Mouse (Mus musculus) lung, embryonic 16.5 days (tissue): Measurements from ENCODE around the gene Gpr61. TPM values are rescaled to one million over a fixed set of nuclear protein-coding genes. Genes with fewer than 3 reads are reported as not detected.
A peak's percentile ranks its signal among the peaks of the same experiment; 100 is the strongest.

ENCODE experiments used
- ATAC-seq: fragments of 200-750 bp; cut with Nextera tagmentation; 2 replicates; pipeline ENCODE4 v1.8.0; 2017; ENCODE audit warnings: low read depth, mild to moderate bottlenecking, moderate library complexity
- H3K27ac ChIP-seq: fragments of 300-500 bp; sonication (generic); 2 replicates; pipeline ENCODE4 v1.5.1; 2014; ENCODE audit warnings: mild to moderate bottlenecking, control low read depth, low read length
- H3K27me3 ChIP-seq: fragments of 300-500 bp; sonication (generic); 2 replicates; pipeline ENCODE4 v1.6.1; 2014; ENCODE audit warnings: low read depth, low read length, mixed read lengths; ENCODE audit not compliant: control insufficient read depth, insufficient read depth
- H3K36me3 ChIP-seq: fragments of 300-500 bp; sonication (generic); 2 replicates; pipeline ENCODE4 v1.6.1; 2014; ENCODE audit warnings: low read length; ENCODE audit not compliant: control insufficient read depth, insufficient read depth
- H3K4me1 ChIP-seq: fragments of 300-500 bp; sonication (generic); replicated peaks from 2 replicates; pipeline ENCODE4 v1.6.1; 2014; ENCODE audit warnings: low read length, mixed read lengths; ENCODE audit not compliant: control insufficient read depth, insufficient read depth
- H3K4me2 ChIP-seq: fragments of 300-500 bp; sonication (generic); 2 replicates; pipeline ENCODE4 v1.6.1; 2014; ENCODE audit warnings: low read depth, low read length, control low read depth
- H3K4me3 ChIP-seq: fragments of 300-500 bp; sonication (generic); 2 replicates; pipeline ENCODE4 v1.5.1; 2014; ENCODE audit warnings: mild to moderate bottlenecking, low read length, control low read depth
- H3K9ac ChIP-seq: fragments of 300-500 bp; sonication (generic); 2 replicates; pipeline ENCODE4 v1.6.1; 2014; ENCODE audit warnings: low read length, control low read depth
- H3K9me3 ChIP-seq: fragments of 300-500 bp; sonication (generic); 2 replicates; pipeline ENCODE4 v1.6.1; 2016; ENCODE audit warnings: low read length; ENCODE audit not compliant: control insufficient read depth
- WGBS: fragments of 180-500 bp; shearing (Covaris S2); extraction: QIAGEN DNeasy Blood & Tissue Kit; methylation state at CpG from one replicate; pipeline ENCODE4 v1.1.7; 2014; 5-methylcytosine and 5-hydroxymethylcytosine counted together
- polyA plus RNA-seq: library from polyadenylated mRNA; unstranded; fragments of >200 nt; fragmentation: Nextera tagmentation; extraction: Ambion mirVana; gene quantifications from 2 replicates; pipeline ENCODE4 v1.2.1, GENCODE M21; 2015

Gene Gpr61
- polyA plus RNA-seq, 1 experiment from 2014 or later = 0.04 TPM

DNA sequence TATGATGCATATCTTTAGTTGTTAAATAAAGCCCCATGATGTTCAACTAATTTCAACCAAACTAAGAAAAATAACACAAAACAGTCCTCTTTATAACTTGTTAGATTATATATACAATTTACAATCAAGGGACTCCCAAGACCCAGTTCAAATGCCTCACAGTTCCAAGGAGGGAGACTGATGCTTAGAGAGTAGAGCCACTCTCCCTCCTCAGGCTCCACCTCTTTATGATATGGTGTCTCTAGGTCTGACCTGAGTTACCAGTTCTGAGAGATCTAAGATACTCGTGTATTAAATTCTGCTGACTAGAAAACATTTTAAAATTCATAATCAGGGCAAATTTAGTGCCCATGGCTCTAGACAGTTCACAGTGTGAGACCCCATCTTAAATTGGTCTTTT is 15.6 kb downstream of the Gpr61 start:
- ATAC-seq = no peak
- 72% methylated on average over 1 of the region's 1 CpGs for WGBS
- no peak overlapping the region for H3K27ac ChIP-seq
- H3K4me2 ChIP-seq = no peak overlapping the region
- H3K4me3 ChIP-seq = no peak overlapping the region
- H3K27me3 ChIP-seq = no peaks in the 10 kb centered on the region
- no peaks in the 10 kb centered on the region for H3K4me1 ChIP-seq
- H3K9ac ChIP-seq = no peak overlapping the region
- H3K9me3 ChIP-seq = no peaks in the 10 kb centered on the region
- H3K36me3 ChIP-seq = no peaks in the 10 kb centered on the region; the same call in 1 of the 2 replicates

DNA sequence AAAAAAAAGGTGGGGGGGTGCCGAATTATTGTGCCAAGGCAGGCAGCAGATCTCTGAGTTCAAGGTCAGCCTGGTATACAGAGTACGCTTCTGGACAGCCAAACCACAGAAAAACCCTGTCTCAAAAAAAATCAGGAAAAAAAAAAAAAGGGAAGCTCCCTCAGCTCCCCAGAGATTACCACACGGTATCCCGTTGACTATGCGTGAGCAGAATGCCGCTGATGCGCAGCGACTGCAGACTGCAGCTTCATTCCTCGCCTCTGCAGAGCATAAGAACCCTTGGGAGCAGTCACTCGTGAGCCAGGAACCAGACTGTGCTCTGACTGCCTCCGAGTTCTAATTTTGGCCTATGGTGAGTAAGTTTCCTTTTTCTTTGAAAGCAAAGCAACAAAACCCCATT is 20.0 kb downstream of the Gpr61 start:
- ATAC-seq = no peak
- peaks cover 21% of the 10 kb centered on the region for H3K4me1 ChIP-seq
- H3K9me3 ChIP-seq = no peaks in the 10 kb centered on the region
- H3K4me3 ChIP-seq = no peak overlapping the region
- no peaks in the 10 kb centered on the region; the same call in 1 of the 2 replicates for H3K36me3 ChIP-seq
- WGBS = 80% methylated on average over 11 of the region's 11 CpGs
- H3K27ac ChIP-seq = no peak overlapping the region
- no peak overlapping the region for H3K4me2 ChIP-seq
- no peaks in the 10 kb centered on the region for H3K27me3 ChIP-seq
- H3K9ac ChIP-seq = no peak overlapping the region

DNA sequence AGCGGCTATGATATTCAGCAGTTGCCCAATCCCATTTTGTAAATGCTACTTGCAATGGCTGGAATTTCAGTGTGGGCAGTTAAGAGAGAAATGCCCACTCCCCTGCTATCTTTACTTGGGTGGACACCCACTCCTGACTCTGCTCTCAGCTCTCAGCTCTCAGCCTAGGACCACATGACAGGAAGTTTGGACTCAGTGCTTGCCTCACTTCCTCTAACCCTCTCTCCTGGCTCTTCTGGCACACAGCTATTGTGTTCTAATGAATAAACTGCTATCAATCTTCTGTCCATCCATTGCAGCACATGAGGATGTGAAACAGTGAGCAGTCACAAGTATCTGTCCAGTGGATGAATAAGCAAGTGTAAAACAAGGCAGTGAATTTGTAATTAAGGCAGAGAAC is 22.2 kb downstream of the Gpr61 start:
- Histone ChIP-seq H3K9me3 (no peaks in the 10 kb centered on the region), H3K4me2 (no peak overlapping the region), H3K27me3 (no peaks in the 10 kb centered on the region), H3K4me3 (no peak overlapping the region), H3K27ac (0 out of 2 replicates have a peak overlapping the region, but pooled peaks have one; percentile 1), H3K36me3 (no peaks in the 10 kb centered on the region; the same call in 1 of the 2 replicates), H3K9ac (no peak overlapping the region), H3K4me1 (peaks cover 27% of the 10 kb centered on the region)
- ATAC-seq = no peak
- 50% methylated on average over 1 of the region's 1 CpGs for WGBS

DNA sequence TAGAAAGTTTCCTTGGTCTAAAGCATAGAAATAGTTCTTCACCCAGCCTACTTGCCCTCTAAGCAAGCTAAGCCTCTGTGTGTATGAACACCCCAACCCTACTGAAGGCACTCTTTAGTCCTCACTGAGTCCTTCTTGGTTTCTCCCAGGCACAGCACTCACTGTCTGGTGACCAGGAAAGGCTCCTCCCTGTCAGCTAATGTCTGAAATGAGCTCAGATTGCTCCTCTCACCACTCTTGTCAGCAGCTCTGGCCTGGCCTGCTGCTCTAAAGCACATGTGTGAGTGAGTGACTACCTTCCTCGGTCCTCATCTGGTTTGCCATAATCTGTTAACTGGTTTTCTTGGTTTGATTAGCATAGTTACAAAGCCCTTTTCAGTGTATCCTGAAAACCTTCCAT is 22.9 kb downstream of the Gpr61 start:
- Histone ChIP-seq H3K4me2 (no peak overlapping the region), H3K27me3 (no peaks in the 10 kb centered on the region), H3K9me3 (no peaks in the 10 kb centered on the region), H3K9ac (no peak overlapping the region), H3K27ac (peak overlapping the region; percentile 32; the same call in 1 of the 2 replicates), H3K4me3 (no peak overlapping the region), H3K36me3 (no peaks in the 10 kb centered on the region; the same call in 1 of the 2 replicates), H3K4me1 (peaks cover 27% of the 10 kb centered on the region)
- ATAC-seq = no peak
- WGBS = 69% methylated on average over 1 of the region's 1 CpGs

DNA sequence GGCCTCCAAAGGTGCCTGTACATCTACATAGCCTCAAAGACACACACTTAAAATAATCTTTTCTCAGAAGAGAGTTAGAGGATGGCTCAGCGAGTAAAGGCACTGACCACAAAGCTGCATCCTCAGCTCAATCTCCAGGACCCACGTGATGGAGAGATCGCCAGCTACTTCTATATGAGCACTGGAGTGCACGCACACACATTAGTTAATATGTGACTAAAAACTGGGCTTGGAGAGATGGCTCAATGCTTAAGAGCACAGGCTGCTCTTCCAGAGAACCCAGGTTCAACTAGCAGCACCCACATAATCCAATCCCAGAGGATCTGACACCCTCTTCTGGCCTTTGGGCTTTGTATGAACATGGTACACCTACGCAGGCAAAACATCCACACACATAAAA is 23.5 kb downstream of the Gpr61 start:
- Histone ChIP-seq H3K27me3 (no peaks in the 10 kb centered on the region), H3K4me2 (no peak overlapping the region), H3K9ac (no peak overlapping the region), H3K4me3 (no peak overlapping the region), H3K36me3 (no peaks in the 10 kb centered on the region), H3K4me1 (peaks cover 27% of the 10 kb centered on the region), H3K9me3 (no peaks in the 10 kb centered on the region), H3K27ac (no peak overlapping the region)
- no peak for ATAC-seq
- WGBS = 62% methylated on average over 5 of the region's 5 CpGs

DNA sequence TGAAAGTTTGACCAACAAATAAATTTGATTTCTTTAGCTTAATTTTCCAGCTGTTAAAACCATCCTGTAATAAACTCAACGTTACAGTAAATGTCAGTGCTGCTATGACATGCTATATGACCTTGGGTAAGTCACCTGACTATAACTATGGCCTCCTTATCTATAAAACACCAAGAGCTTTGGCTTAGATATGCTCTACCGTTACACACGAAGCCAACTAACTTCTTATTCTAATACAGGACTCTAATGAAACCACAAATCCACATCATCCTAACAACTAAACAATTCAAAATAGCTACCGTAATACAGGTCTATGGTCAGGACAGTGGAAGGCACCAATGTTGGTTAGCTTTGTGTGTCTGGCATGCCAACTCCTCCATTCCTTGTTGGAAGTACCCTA is 24.9 kb downstream of the Gpr61 start:
- 88% methylated on average over 4 of the region's 4 CpGs for WGBS
- no peaks in the 10 kb centered on the region for H3K36me3 ChIP-seq
- ATAC-seq = no peak
- no peak overlapping the region for H3K4me2 ChIP-seq
- no peak overlapping the region for H3K27ac ChIP-seq
- H3K4me3 ChIP-seq = no peak overlapping the region
- H3K9me3 ChIP-seq = no peaks in the 10 kb centered on the region
- H3K27me3 ChIP-seq = no peaks in the 10 kb centered on the region
- H3K9ac ChIP-seq = no peak overlapping the region
- peaks cover 27% of the 10 kb centered on the region for H3K4me1 ChIP-seq

DNA sequence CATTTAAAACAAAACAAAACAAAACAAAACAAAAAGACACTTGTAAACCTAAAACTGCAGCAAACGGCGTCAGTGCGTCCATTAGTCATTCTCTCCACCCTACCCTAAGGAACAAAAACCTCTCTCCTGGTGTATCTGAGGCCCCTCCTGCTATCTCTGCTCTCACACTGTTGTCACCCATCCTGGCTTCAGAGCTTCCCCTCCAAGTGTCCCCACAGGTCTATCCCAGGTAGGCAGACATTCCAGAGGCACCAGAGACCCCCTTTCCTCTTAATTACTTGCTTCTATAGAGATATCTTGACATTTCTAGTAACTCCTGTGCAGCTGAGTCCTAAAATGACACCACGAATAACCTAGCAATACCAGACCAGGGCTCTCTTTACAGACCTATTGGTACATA is 25.3 kb downstream of the Gpr61 start:
- Histone ChIP-seq H3K4me1 (peaks cover 27% of the 10 kb centered on the region), H3K27me3 (no peaks in the 10 kb centered on the region), H3K9me3 (no peaks in the 10 kb centered on the region), H3K36me3 (no peaks in the 10 kb centered on the region), H3K4me2 (no peak overlapping the region), H3K9ac (no peak overlapping the region), H3K4me3 (no peak overlapping the region), H3K27ac (no peak overlapping the region)
- no peak for ATAC-seq
- 93% methylated on average over 4 of the region's 4 CpGs for WGBS

DNA sequence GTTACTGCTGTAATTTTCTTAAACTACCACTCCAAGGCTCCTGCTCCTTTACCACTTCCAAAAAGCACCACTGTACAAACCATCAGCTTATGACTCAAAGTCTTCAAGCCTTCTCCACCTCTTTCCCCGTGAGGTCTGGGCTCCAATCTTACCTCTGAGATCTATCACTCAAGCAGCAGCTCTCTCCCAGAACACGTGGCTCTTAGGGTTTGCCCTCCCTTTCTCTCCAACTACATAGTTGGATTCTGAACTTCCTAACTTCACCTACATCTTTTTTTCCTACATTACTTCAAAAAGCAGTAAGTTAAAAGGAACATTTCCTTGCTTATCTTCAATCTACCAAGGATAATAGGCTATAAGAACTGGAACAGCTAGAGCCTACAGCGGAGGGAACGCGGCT is 26.2 kb downstream of the Gpr61 start:
- no peak overlapping the region for H3K9ac ChIP-seq
- H3K4me1 ChIP-seq = peaks cover 27% of the 10 kb centered on the region
- H3K4me2 ChIP-seq = no peak overlapping the region
- WGBS = 70% methylated on average over 5 of the region's 5 CpGs
- no peaks in the 10 kb centered on the region for H3K36me3 ChIP-seq
- H3K27ac ChIP-seq = no peak overlapping the region
- H3K4me3 ChIP-seq = no peak overlapping the region
- no peaks in the 10 kb centered on the region for H3K27me3 ChIP-seq
- no peaks in the 10 kb centered on the region for H3K9me3 ChIP-seq
- ATAC-seq = 0 out of 2 replicates have a peak, but pooled peaks have one; percentile 10

DNA sequence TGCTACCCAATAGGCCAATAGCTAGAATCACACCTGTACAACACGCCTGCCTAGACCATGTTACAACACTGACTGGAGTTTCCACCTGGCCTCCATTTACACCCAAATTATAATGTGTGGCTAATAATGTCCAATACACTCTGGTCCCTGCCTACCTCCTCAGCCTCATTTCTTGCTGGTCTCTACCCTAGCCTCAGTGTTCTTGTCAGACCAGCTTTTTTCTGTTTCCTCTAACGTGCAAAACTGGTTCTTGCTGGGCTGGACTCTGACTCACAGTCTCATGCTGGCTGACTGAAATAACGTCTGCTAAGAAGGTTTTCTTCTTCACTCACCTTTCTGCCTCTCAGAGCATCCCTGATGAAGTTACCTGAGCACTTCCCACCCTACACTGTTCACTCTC is 28.4 kb downstream of the Gpr61 start:
- H3K27ac ChIP-seq = no peak overlapping the region
- ATAC-seq = no peak
- no peak overlapping the region for H3K4me3 ChIP-seq
- no peaks in the 10 kb centered on the region for H3K27me3 ChIP-seq
- no peaks in the 10 kb centered on the region for H3K9me3 ChIP-seq
- H3K9ac ChIP-seq = no peak overlapping the region
- WGBS = 77% methylated on average over 3 of the region's 3 CpGs
- peaks cover 4% of the 10 kb centered on the region; the same call in 1 of the 2 replicates for H3K36me3 ChIP-seq
- peaks cover 11% of the 10 kb centered on the region for H3K4me1 ChIP-seq
- no peak overlapping the region for H3K4me2 ChIP-seq

DNA sequence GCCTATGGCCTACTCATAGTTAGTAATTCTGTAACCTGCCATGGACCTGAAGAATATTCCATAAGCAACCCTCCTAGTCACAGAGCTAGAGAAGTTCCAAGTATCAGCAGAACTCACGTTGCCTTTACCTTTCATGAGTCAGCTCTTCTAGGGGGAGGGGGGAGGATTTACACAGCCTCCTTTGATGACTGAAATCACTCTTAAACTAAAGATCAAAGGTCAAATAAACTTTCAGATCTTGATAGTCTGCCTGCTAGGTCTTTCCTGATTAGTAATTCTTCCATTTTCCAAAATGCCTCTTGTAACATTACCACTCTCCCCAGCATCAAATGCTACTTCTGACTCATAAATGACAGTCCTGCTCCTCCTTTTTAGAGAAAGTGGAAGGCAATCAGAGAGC is 30.6 kb downstream of the Gpr61 start:
- H3K9me3 ChIP-seq = no peaks in the 10 kb centered on the region
- H3K27me3 ChIP-seq = no peaks in the 10 kb centered on the region
- no peak overlapping the region for H3K27ac ChIP-seq
- H3K4me2 ChIP-seq = no peak overlapping the region
- ATAC-seq = no peak
- H3K4me3 ChIP-seq = no peak overlapping the region
- peaks cover 6% of the 10 kb centered on the region for H3K4me1 ChIP-seq
- H3K36me3 ChIP-seq = peaks cover 8% of the 10 kb centered on the region
- no peak overlapping the region for H3K9ac ChIP-seq
- 32% methylated on average over 1 of the region's 1 CpGs for WGBS
